Mouse (Mus musculus) limb, embryonic 11.5 days (tissue): ENCODE data around the gene Tubg1. TPM values are rescaled to one million over a fixed set of nuclear protein-coding genes. Genes with fewer than 3 reads are reported as not detected.
A peak's percentile ranks its signal among the peaks of the same experiment; 100 is the strongest.

Source experiments
- ATAC-seq: fragments of 200-750 bp; cut with Nextera tagmentation; 2 replicates; pipeline ENCODE4 v1.8.0; 2017; ENCODE audit warnings: low read depth; ENCODE audit not compliant: insufficient number of reproducible peaks, low FRiP score, low TSS enrichment
- DNase-seq: peaks from one replicate; pipeline ENCODE4 v3.0.0-alpha.2; 2015; ENCODE audit warnings: low spot score
- H3K27ac ChIP-seq: fragments of 300-500 bp; sonication (generic); replicated peaks from 2 replicates; pipeline ENCODE4 v1.5.1; 2014; ENCODE audit warnings: low read depth, mild to moderate bottlenecking, low read length
- H3K27me3 ChIP-seq: fragments of 300-500 bp; sonication (generic); 2 replicates; pipeline ENCODE4 v1.6.1; 2014; ENCODE audit warnings: mild to moderate bottlenecking, low read length, mixed read lengths; ENCODE audit not compliant: control insufficient read depth, insufficient read depth
- H3K36me3 ChIP-seq: fragments of 300-500 bp; sonication (generic); 2 replicates; pipeline ENCODE4 v1.6.1; 2014; ENCODE audit warnings: mild to moderate bottlenecking, low read length, moderate library complexity, mixed read lengths; ENCODE audit not compliant: control insufficient read depth, insufficient read depth
- H3K4me1 ChIP-seq: fragments of 300-500 bp; sonication (generic); 2 replicates; pipeline ENCODE4 v1.6.1; 2014; ENCODE audit warnings: low read length, mixed read lengths; ENCODE audit not compliant: control insufficient read depth, insufficient read depth
- H3K4me2 ChIP-seq: fragments of 300-500 bp; sonication (generic); 2 replicates; pipeline ENCODE4 v1.6.1; 2014; ENCODE audit warnings: low read depth, mild to moderate bottlenecking, moderate library complexity; ENCODE audit not compliant: severe bottlenecking
- H3K4me3 ChIP-seq: fragments of 300-500 bp; sonication (generic); 2 replicates; pipeline ENCODE4 v1.5.1; 2014; ENCODE audit warnings: low read depth, low read length
- H3K9ac ChIP-seq: fragments of 300-500 bp; sonication (generic); 2 replicates; pipeline ENCODE4 v1.6.1; 2014; ENCODE audit warnings: mild to moderate bottlenecking, low read length
- H3K9me3 ChIP-seq: fragments of 300-500 bp; sonication (generic); 2 replicates; pipeline ENCODE4 v1.6.1; 2016; ENCODE audit warnings: low read length; ENCODE audit not compliant: control insufficient read depth
- WGBS: fragments of 180-500 bp; shearing (Covaris S2); extraction: QIAGEN DNeasy Blood & Tissue Kit; methylation state at CpG from one replicate; pipeline ENCODE4 v1.1.7; 2014; 5-methylcytosine and 5-hydroxymethylcytosine counted together
- polyA plus RNA-seq: library from polyadenylated mRNA; unstranded; fragments of >200 nt; fragmentation: Nextera tagmentation; extraction: Ambion mirVana; gene quantifications from 2 replicates; pipeline ENCODE4 v1.2.1, GENCODE M21; 2014

The Tubg1 gene
- polyA plus RNA-seq, 1 experiment from 2014 or later, result 113 TPM

DNA sequence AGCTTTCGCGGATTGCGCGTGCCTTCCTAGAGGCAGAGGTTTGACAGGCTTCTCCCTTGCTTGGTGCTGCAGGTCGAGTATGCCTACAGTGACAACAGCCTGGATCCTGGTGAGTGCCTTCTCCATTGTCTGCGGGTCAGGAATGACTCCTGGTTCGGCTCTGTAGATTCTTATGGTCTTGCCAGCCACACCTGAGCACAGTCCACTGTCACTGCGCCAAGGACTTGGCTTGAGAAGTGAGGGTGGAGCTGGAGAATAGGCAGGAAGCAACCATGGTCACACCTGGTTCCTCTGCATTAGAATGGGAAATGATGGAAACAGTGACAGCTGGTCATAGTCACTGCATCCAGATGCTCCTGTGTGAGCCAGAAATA lies 32.1 kb upstream of the Tubg1 start:
- peaks cover 18% of the 10 kb centered on the region for H3K4me1 ChIP-seq
- WGBS, result 9% methylated on average over 8 of the region's 8 CpGs

DNA sequence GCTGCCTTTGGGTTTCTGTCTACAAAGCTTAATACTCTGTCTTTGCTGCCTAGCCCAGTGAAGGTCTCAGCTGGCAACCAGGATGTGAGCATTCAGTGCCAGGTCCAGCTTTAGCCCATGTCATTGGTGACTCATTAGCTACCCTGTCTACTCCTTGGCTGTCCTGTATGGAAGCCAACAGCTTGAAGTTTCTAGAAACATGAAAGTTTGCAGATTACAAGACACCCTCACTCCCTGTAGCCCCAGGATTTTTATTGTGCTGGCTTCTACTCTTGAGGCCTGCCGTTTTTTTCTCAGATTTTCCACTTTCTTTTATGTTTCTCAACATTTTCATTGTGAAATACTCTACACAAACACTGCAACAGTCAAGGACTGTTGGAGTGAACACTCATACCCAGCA lies 29.8 kb upstream of the Tubg1 start:
- DNase-seq (no peak), ATAC-seq (no peak)
- Histone ChIP-seq H3K4me3 (no peak overlapping the region), H3K27ac (no peak overlapping the region), H3K4me2 (no peak overlapping the region), H3K4me1 (peaks cover 12% of the 10 kb centered on the region), H3K9ac (no peak overlapping the region), H3K27me3 (no peaks in the 10 kb centered on the region), H3K36me3 (peaks cover 27% of the 10 kb centered on the region), H3K9me3 (no peaks in the 10 kb centered on the region)
- 81% methylated on average over 1 of the region's 1 CpGs for WGBS

More for the DNA sequence above, 32.1 kb upstream of the Tubg1 start:
- peak overlapping the region; percentile 67 for H3K9ac ChIP-seq
- H3K27me3 ChIP-seq, result no peaks in the 10 kb centered on the region
- H3K4me2 ChIP-seq, result peak overlapping the region; percentile 91
- DNase-seq, result no peak
- H3K36me3 ChIP-seq, result peaks cover 23% of the 10 kb centered on the region
- no peak for ATAC-seq
- H3K9me3 ChIP-seq, result no peaks in the 10 kb centered on the region
- H3K27ac ChIP-seq, result no peak overlapping the region
- peak overlapping the region; percentile 82 for H3K4me3 ChIP-seq

DNA sequence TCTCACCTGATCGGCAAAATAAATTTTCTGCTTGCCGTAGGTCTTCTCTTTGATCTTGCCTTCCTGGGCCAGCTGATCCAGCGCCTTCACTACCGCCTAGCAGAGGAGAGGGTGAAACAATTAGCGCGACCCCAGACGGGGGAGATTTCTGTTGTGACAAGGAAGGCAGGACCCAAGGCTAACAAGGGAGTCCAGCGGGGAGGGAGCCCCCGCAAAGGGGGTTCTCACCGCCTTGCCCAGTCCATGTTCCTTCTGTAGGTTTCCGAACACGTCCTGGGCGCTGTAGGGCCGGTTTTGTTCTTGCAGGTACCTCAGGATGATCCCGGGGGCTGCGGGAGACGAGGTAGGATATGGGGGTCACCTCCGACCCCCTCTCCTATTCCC lies 24.8 kb upstream of the Tubg1 start:
- no peaks in the 10 kb centered on the region for H3K9me3 ChIP-seq
- peak overlapping the region; percentile 82 for H3K9ac ChIP-seq
- peak overlapping the region; percentile 78 for H3K4me2 ChIP-seq
- WGBS, result under 1% methylated on average over 18 of the region's 18 CpGs
- peak; percentile 33; the same call in 1 of the 2 replicates for ATAC-seq
- H3K36me3 ChIP-seq, result peaks cover 34% of the 10 kb centered on the region
- 0 out of 2 replicates have a peak overlapping the region, but pooled peaks have one; percentile 56 for H3K27ac ChIP-seq
- no peak for DNase-seq
- H3K4me3 ChIP-seq, result peak overlapping the region; percentile 73
- no peaks in the 10 kb centered on the region; the same call in 1 of the 2 replicates for H3K4me1 ChIP-seq
- no peaks in the 10 kb centered on the region for H3K27me3 ChIP-seq

DNA sequence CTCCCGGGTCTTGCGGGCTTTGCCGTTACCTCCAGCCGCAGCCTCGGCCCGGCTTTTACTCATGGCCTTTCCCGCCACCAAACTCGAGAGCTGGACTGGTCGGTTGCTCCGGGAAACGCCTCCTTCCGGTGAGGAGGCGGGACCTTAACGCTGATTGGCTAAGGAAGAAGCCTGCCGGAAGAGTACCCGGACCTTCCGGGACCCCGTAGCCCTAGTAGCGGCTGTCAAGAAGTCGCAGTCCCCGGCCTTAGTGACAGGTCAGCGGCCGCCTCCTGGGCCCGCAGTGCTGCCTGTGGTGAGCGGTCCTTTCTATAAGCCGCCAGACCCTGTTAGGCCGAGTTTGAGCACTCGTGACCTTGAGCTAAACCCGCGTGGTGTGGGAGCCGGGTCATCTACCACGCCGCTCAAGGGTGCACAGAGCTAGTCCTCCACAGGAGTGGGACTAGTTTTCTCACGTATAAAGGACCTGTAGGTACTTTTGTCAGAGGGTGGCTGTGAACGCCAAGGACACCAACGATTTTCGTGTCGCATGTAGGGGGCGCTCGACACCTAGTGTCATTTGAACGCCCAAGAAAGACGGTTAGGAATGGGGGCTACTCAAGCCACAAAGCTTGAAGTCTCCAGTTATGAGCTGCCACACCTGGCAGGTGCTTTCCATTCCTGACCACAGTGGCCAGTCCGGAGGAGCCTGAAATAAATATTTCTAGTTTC lies 24.3 kb upstream of the Tubg1 start, which contains the start of gene Psmc3ip:
Gene Psmc3ip, minus strand, starts transcription at position 123 of the 711 bp plus-strand sequence.
- Histone ChIP-seq H3K9ac (peak within 1 kb of the TSS; percentile 82), H3K4me1 (no peaks in the 10 kb centered on the region; the same call in 1 of the 2 replicates), H3K9me3 (no peaks in the 10 kb centered on the region), H3K36me3 (peaks cover 30% of the 10 kb centered on the region), H3K4me3 (peak within 1 kb of the TSS; percentile 73), H3K27ac (0 out of 2 replicates have a peak within 1 kb of the TSS, but pooled peaks have one; percentile 56), H3K4me2 (peak within 1 kb of the TSS; percentile 78), H3K27me3 (no peaks in the 10 kb centered on the region)
- WGBS, result under 1% methylated on average over 43 of the region's 43 CpGs
- peak; percentile 97 for DNase-seq
- ATAC-seq, result peak; percentile 91

DNA sequence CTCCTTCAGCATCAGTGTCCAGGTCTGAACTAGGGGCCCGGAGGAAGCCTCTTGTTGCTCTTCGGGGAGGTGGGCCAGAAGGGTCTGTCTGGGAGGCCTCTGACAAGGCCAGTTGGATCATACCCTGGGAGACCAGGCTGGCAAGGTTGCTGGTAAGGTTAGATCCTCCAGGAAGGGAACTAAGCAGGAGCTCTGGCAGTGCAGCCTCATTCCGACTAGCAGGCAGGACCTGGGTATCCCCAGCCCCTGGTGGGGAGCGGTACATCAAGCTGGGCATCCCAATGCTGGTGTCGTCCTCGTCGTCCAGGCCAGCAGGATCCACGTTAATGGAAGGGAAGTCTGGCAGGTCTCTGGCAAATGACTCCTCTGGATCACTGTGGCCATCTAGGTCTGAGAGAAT lies 21.5 kb upstream of the Tubg1 start:
- H3K36me3 ChIP-seq, result peaks cover 28% of the 10 kb centered on the region
- no peak for ATAC-seq
- no peak overlapping the region for H3K9ac ChIP-seq
- no peak overlapping the region for H3K27ac ChIP-seq
- H3K4me2 ChIP-seq, result no peak overlapping the region
- H3K4me1 ChIP-seq, result no peaks in the 10 kb centered on the region; the same call in 1 of the 2 replicates
- H3K27me3 ChIP-seq, result no peaks in the 10 kb centered on the region
- DNase-seq, result no peak
- no peaks in the 10 kb centered on the region for H3K9me3 ChIP-seq
- H3K4me3 ChIP-seq, result no peak overlapping the region
- WGBS, result 90% methylated on average over 8 of the region's 8 CpGs

DNA sequence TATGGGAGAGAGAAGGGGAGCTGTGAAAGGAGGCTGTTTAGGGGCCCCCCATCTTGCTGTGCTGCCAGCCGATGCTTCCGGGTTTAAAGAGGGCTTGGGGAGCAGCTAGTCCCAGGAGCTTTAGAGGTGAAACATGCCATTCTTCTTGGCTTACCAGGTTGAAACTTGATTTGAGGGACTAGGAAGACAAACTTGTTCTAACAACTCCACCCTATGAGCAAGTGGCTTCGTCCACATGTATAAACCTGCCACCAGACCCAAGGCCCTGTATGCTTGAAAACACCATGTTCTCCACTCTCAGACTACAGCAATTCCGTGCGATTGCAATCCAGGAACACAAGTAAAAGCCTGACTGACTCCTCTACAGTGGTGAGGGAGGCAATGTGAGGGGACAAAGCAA lies 16.7 kb upstream of the Tubg1 start:
- DNase-seq (no peak), ATAC-seq (no peak)
- 85% methylated on average over 5 of the region's 5 CpGs for whole genome bisulfite sequencing
- H3K27ac ChIP-seq, result no peak overlapping the region
- no peaks in the 10 kb centered on the region for H3K4me1 ChIP-seq
- no peak overlapping the region for H3K4me2 ChIP-seq
- no peaks in the 10 kb centered on the region for H3K9me3 ChIP-seq
- no peak overlapping the region for H3K9ac ChIP-seq
- peaks cover 20% of the 10 kb centered on the region for H3K36me3 ChIP-seq
- no peaks in the 10 kb centered on the region for H3K27me3 ChIP-seq
- no peak overlapping the region for H3K4me3 ChIP-seq

DNA sequence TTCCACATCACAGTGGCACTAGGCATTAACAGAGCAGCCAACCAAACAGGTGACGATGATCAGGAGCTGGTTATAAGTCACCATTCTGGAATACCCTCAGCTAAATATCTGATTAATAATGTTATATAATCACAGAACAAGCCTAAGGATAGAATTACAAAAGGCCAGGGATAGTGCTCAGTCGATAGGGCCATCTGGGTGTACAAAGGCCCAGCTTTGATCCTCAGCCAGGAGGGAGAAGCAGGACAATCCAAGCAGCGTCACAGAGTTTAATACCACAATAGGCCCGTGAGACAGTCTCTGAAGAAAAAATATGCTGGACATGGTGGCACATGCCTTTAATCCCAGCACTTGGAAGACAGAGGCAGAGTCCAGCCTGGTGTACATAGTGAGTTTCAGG lies 10.4 kb upstream of the Tubg1 start:
- ATAC-seq, result no peak
- H3K4me3 ChIP-seq, result no peak overlapping the region
- DNase-seq, result no peak
- WGBS, result 86% methylated on average over 4 of the region's 4 CpGs
- H3K4me2 ChIP-seq, result no peak overlapping the region
- H3K36me3 ChIP-seq, result peaks cover 2% of the 10 kb centered on the region; the same call in 1 of the 2 replicates
- H3K4me1 ChIP-seq, result no peaks in the 10 kb centered on the region
- H3K27ac ChIP-seq, result no peak overlapping the region
- H3K27me3 ChIP-seq, result no peaks in the 10 kb centered on the region
- H3K9ac ChIP-seq, result no peak overlapping the region
- H3K9me3 ChIP-seq, result no peaks in the 10 kb centered on the region

DNA sequence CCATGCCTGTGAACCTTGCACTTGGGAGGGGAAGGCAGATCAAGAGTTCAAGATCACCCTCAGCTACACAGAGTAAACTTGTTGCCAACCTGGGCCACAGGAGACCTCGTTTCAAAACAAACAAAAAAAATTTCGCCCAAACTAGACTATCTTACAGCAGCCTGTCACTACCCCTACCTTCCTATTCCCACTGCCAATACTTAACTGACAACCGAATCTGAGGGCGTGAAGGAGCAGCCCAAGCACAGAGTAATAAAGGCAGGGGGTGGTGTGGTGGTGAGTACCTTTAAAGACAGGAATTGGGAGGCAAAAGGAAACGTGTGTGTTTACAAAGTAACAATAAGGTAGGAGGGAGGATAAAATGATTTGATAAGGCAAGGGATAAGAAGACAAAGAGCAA lies 9.0 kb upstream of the Tubg1 start:
- WGBS, result 53% methylated on average over 5 of the region's 5 CpGs
- Histone ChIP-seq H3K9me3 (no peaks in the 10 kb centered on the region), H3K27me3 (no peaks in the 10 kb centered on the region), H3K4me1 (no peaks in the 10 kb centered on the region), H3K4me3 (no peak overlapping the region), H3K9ac (no peak overlapping the region), H3K4me2 (no peak overlapping the region), H3K36me3 (peaks cover 2% of the 10 kb centered on the region; the same call in 1 of the 2 replicates), H3K27ac (no peak overlapping the region)
- ATAC-seq, result no peak
- DNase-seq, result no peak
